Mouse (Mus musculus): ENCODE measurements around the gene Gm15293. TPM values are rescaled to one million over a fixed set of nuclear protein-coding genes. Genes with fewer than 3 reads are reported as not detected.
"Not testable (repeated sequence)": the region's sequence is repeated elsewhere in the genome, so short reads cannot be mapped to it uniquely, and the experiment has no call there.

Gm15293 gene
- polyA plus RNA-seq (2012; rRNA removed): not detected in 2 replicates

DNA sequence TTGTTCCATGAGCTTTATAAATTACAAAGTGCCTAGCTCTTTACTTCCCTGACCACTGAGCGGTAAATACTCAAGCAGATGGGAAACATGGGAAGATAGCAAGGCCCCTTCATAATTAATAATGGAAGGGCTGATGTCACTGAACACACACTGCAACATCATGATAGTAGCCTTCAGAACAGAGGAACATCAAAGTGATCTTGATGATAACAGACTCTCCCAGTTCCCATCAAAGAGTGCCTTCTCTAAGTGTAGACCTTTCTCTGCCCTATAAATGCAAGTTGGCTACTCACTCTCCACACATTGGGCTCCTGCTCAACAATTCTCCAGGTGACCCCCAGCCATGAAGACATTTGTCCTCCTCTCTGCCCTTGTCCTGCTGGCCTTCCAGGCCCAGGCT is at the start of gene Gm15293:
Gene Gm15293 (plus strand): TSS at position 301 of the 400 bp plus-strand sequence.
- H3K4me1 ChIP-seq (ENCODE audit: control insufficient read depth, insufficient read depth, low read length); DNase-seq: not testable (repeated sequence)
- WGBS: no CpG with 5 or more reads among the region's 1 CpGs

GRCm38 (mm10) chr8:21161977-21162376 is 39.4 kb upstream of the Gm15293 start, which contains the start of gene Defa22:
TSS of gene Defa22 (plus strand) at chr8:21162277.
- not testable (repeated sequence) for H3K4me3 ChIP-seq (replicated peaks; ENCODE audit: extremely low read depth, low read depth, low read length); H3K4me1 ChIP-seq (ENCODE audit: control insufficient read depth, insufficient read depth, low read length); DNase-seq
- no CpG with 5 or more reads among the region's 1 CpGs for WGBS

More for the DNA sequence above, at the start of gene Gm15293:
- not testable (repeated sequence) for H3K4me3 ChIP-seq (replicated peaks; ENCODE audit: extremely low read depth, low read depth, low read length)

GRCm38 (mm10) chr8:21191314-21191713 is 10.0 kb upstream of the Gm15293 start, which contains the start of gene Defa31:
TSS of gene Defa31 (plus strand) at chr8:21191614.
- H3K4me1 ChIP-seq (ENCODE audit: control insufficient read depth, insufficient read depth, low read length); H3K4me3 ChIP-seq (replicated peaks; ENCODE audit: extremely low read depth, low read depth, low read length); DNase-seq: not testable (repeated sequence)
- no CpG with 5 or more reads among the region's 1 CpGs for WGBS

Other genes starting within 250 kb of the Gm15293 start
- not detected in 2 replicates for gene Defa21, start 176.0 kb upstream of the Gm15293 start, polyA plus RNA-seq (2012; rRNA removed)
- not detected in 2 replicates for gene Defa23, start 146.5 kb upstream of the Gm15293 start, polyA plus RNA-seq (2012; rRNA removed)
- not detected in 2 replicates for gene Defa35, start 136.5 kb upstream of the Gm15293 start, polyA plus RNA-seq (2012; rRNA removed)
- not detected in 2 replicates for gene Defa25, start 117.1 kb upstream of the Gm15293 start, polyA plus RNA-seq (2012; rRNA removed)
- not detected in 2 replicates for gene Gm14851, start 105.5 kb upstream of the Gm15293 start, polyA plus RNA-seq (2012; rRNA removed)
- gene Defa30, start 66.9 kb upstream of the Gm15293 start, polyA plus RNA-seq (2012; rRNA removed): not detected in 2 replicates
- gene Defa22, start 39.3 kb upstream of the Gm15293 start, polyA plus RNA-seq (2012; rRNA removed): not detected in 2 replicates
- not detected in 2 replicates for gene Defa31, start 9.9 kb upstream of the Gm15293 start, polyA plus RNA-seq (2012; rRNA removed)
- gene Gm15292, start 48.2 kb downstream of the Gm15293 start, polyA plus RNA-seq (2012; rRNA removed): not detected in 2 replicates
- gene Defa27, start 114.0 kb downstream of the Gm15293 start, polyA plus RNA-seq (2012; rRNA removed): not detected in 2 replicates
- gene Defa29, start 125.5 kb downstream of the Gm15293 start, polyA plus RNA-seq (2012; rRNA removed): not detected in 2 replicates
- gene Defa2, start 177.0 kb downstream of the Gm15293 start, polyA plus RNA-seq (2012; rRNA removed): 0.58 TPM in 1 of 2 replicates, not detected in the other
- not detected in 2 replicates for gene Defa33, start 190.2 kb downstream of the Gm15293 start, polyA plus RNA-seq (2012; rRNA removed)
- gene Defa36, start 225.8 kb downstream of the Gm15293 start, polyA plus RNA-seq (2012; rRNA removed): not detected in 2 replicates